Mouse (Mus musculus) frontal cortex, postnatal 25 days (tissue): Measurements from ENCODE around the gene Pecam1.

Source experiments
- DNase-seq, 2 experiments: peaks; one replicate each; pipeline ENCODE4 v3.0.0; 2022; ENCODE audit warnings: low spot score in 2 of 2

Pecam1 gene

DNA sequence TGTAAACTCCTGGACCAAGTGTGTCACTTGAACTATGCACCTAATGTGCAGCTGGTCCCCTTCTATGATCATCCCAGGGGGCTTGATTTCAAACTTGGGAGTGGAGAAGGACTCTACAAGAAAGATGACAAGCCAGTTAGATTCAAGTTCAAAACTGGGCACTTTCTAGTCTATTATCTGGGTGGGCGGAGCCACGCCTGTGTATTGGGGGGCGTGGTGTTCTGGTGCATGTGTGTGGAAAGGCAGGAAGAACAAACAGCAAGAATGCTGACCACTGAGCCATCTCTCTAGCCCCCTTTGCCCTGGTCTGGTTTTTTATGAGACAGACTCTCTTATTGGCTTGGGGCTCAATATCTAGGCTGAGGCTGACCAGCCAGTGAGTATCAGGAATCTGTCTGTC lies 54.5 kb downstream of the Pecam1 start:
- no peak for DNase-seq

DNA sequence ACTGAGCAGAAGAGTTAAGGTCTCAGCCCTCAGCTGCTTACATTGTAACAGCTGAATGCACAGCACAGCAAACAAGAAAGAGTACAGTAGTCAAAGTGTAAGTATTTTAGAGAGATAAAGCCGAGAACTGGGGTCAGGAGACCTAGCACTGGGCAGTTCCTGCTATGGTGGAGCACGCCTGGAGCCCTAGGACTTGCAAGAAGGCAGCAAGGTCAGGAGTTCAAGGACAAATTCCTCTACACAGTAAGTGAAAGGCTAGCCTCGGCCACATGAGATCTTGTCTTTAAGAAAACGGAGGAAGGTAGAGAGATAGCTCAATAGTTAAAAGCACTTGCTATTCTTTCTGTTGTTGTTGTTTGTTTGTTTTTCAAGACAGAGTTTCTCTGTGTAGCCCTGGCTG lies 57.5 kb downstream of the Pecam1 start:
- no peak for DNase-seq

DNA sequence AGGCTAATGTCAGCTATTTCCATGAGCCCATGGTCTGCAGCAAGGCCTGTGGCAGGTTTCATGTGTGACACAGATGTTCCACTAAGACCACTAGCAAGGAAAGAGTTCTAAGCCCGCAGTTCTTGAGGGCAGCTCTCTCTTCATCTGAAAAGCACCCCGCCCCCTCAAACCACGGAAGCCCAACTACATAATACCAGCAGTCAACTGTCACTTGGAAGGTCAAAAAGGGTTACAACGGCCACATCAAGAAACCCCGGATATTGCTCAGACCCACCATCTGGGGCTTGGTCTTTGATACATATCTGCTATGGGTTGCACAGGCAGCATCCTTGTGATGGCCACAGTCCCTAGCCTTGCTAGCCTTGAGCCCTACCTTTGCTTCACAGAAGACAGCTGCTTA lies 62.1 kb downstream of the Pecam1 start:
- no peak for DNase-seq

DNA sequence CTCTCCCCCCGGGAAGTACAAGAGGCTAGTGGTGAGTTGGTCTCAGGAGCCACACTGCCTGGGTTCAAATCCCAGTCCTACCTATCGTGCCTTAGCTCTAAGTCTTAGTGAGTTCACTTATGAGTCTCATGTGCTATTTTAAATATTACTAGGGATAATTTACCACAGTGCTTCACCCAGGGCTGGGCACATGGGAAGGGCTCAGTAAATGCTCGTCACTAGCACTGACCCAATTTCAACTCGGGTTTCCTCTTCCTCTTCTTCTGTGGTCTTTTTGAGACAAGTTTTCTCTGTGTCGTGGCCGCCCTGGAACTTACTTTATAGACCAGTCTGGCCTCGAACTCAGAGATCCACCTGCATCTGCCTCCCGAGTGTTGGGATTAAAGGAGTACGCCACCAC lies 63.1 kb downstream of the Pecam1 start:
- DNase-seq: no peak

DNA sequence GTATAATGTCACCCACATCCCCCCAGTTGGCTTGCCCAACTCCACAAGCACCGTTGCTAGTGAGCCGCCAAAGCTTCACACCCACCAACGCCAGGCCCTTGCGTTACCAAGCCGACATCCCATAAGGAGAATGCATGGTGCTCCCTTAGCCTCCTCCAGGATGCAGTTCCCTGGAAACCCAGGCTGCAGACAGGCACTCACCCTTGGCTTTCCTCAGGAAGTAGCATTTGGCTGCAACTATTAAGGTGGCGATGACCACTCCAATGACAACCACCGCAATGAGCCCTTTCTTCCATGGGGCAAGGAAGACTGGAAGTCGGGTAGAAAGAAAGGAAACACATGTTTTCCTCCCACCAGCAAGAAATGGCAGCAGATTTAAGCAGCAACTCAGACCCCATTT lies 66.4 kb downstream of the Pecam1 start:
- DNase-seq: no peak

DNA sequence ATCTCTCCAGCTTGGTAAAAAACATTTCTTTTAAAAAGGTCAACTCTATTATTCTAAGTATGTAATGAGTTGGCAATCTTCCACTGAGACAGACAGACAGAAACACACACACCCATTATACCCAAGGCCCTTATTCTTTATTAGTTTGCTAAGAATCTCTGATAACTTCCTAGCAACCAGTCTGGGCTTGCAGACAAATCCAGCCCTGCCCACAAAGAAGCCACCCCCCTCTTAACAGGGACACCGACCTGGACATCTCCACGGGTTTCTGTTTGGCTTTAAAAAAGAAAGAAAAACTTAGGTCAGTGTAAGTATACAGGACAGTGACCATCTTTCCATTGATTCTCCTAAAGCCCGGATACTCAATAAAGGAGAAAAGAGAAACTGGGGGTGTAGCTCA lies 67.1 kb downstream of the Pecam1 start:
- DNase-seq: no peak

DNA sequence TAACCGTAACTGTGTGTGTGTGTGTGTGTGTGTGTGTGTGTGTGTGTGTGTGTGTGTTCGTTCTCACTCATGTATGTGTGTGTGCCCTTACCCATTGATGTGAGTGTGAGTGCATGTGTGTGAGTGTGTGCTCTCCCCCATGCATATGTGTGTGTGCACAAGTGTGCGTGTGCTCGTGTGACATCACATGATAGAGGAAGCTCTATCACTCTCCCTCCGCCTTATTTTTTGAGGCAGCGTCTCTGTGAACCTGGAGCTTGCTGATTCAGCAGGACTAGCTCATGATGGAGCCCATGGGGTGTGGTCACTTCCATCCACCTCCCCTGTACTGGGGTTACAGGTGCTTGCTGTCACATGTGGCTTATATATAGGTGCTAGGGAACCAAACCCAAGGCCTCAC lies 69.3 kb downstream of the Pecam1 start:
- DNase-seq: no peak

DNA sequence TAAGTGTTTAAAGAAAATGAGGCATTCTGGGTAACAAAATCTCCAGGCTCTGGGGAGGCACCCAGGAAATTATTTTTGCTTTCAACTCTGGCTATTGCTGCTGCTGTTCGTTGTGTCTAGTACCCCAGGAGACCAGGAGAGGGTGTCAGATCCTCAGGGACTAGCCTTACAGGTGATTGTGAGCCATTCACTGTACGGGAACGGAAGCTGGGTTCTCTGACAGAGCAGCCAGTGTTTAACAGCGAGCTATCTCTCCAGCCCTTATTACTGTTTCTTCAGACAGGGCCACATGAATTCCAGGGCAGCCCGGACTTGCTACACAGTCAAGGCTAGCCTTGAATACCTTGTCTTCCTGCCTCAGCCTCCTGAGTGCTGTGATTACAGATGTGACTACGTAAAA lies 70.6 kb downstream of the Pecam1 start:
- no peak for DNase-seq

DNA sequence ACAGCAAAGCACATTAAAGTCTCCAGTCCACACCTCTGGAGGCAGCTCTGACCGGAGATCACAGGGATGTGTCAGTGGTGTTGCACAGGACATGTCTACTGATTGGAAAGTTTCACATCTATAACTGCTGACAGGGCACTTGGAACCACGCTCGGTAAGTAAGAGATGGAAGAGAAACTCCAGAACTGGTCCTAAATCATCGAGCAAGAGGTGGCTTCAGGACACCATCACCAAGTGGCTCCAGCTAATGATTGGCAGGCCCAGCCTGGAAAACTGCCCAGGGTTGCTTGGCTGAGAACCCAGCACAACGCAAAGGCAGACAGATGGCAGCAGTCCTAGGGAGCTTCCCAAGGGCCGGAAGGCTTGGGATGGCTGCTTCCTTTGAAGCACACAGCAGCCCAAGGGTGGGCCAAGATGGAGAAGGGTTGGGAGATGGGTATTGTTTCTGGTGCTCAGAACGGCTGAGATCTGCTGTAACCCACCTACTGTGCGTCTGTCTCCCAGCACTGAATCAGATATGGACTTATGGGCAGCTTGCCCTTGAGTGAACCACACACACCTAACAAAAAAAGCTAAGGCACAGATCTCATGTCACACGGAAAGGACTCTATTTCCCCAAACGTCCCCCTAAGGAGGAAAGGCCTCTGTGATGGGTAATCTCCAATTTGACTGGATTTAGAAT lies 72.4 kb downstream of the Pecam1 start:
- DNase-seq: peak; percentile 40 to 55

DNA sequence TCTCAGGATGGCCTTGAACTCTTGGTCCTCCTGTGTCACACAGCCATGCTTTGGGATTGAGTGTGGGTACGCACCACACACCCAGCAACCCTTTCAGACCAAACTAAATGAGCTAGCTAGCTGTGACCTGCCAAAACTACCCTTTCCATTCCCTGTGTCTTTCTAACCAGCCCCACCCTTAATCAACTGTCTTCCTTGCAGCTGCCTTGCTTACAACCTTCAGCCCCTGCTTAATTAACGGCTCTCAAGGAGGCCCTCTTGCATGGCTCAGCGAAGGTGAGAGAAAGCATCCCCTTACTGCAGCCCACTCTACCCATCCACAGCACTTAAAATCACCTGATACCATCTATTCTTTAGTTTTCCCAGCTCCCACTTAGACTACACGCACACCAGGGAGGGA lies 73.1 kb downstream of the Pecam1 start:
- no peak for DNase-seq

DNA sequence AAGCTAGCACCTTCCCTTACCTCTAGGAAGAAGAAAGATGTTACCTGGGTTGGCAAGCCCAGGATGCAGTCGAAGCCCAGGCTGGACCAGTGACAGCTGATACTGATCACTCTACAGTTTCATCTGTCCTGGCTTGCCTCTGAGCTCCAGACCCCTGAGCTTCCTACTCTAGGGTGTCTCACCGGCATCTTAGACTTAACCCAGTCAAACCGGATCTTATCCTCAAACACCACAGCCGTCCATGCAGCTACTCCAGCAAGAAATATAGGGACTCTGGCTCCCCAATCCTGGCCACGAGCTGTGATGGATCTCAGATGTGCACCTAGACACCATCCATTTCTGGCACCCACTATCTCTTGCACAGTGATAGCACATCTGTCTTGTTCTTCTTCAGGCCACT lies 74.6 kb downstream of the Pecam1 start:
- DNase-seq: no peak

DNA sequence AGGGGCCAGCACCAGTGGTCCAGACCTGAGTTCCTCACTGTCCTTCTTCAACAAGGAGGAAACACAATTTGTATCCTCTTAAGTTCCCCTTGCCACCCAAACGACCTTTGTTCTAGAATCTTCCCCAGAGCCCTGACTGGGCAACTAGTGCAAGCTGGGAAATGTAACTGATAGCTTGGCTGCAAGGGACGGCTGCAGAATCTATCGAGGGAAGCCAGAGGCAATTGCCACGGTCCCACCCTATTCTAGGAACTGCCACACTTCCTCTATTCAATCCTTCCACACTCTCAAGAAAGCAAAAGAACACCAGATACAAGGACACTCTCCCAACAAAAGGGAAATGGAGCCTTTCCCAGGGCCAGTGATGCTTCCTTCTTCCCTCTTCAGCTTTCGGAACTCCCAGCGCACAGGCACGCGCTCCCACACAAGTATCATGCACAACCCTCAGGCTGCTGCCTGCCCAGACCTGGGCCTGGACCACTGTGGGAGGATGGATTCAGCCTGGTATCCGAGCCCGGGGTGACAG lies 75.2 kb downstream of the Pecam1 start:
- no peak for DNase-seq

DNA sequence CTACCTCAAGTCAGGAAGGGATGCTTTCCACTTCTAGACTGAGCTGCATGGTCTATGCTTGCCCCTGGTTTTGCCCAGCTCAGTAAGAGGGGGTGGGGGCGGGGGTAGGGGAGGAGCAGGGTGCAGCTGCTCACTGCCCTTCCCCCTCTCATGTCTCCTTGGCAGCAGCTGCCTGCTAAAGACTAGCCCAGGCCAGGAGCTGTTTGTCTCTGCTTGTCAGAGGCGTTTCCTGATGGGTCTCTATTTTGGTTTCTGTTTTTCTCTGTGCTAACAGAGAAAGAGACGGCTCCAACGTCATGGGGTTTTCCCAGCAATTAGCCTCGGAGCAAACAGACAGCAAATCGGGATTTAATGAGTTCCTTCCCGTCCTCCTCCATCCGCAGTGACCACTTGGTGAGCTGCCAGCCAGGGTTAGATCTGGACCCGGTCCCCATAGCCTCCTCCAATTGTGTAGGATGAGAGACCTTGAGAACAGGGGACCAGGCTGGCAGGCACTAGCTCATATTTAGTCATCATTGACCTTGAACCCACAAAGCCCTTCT lies 75.7 kb downstream of the Pecam1 start:
- no peak for DNase-seq

DNA sequence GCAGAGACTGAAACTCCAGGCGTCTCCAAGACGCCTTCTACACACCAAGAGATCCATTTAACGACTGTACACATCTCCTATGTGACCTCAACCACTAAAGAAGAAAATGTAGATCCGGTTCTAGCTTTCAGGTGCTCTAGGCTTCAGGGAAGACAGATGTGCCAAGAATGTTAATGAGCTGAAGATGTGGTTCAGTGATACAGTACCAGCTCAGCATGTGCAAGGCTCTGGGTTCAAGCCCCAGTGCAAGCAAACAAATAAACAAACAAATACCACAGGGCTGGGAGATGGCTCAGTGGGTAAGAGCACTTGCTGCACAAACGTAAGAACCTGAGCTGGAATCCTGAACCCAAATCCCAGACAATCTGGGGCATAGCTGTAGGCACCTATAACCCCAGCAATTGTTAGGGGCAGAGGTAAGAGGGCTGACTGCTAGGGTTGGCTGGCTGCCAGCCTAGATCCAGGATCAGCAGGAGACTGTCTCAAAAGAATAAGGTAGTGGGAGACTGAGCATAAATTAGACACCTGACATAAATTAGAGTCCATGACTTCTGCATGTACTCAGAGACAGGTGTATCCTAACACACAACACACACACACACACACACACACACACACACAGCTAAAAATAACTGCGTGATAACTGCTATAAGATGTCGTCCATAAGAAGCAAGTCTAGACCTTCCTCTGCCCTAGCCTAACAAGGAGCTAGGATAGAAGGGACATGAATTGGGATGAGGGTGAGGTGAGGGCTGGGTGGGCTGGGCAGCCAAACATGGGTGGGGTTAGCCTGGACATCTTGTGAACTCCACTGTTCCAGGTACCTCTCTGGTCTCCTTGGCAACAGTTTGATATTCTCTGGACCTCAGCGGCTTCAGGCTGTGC lies 76.5 kb downstream of the Pecam1 start:
- no peak for DNase-seq

DNA sequence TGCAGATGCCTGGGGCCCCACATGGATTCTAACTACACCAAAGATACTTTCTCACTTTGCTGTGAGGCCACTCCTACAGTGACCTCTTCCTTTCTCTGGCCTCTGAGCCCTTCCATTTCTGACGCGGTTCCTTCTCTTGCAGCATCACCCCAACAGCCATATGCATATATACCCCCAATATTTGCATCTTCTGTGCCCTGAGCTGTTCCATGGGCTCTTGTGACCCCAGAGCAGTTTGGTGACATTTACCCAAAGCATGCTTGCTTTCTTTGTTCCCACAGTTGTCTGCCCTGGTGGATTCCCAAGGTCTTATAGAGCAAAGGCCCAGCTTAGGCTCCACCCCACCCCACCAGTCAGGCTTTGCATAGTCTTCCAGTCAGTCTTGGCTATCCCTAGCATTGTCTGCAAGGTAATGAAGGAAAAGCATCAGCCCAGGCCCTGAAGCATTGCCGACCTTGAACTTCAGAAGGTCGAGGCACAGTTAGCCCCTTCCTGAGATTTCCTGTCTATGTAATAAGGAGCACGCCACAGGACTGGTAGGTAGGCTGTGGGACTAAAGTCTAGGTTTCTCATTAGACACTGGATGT lies 77.4 kb downstream of the Pecam1 start:
- no peak for DNase-seq

DNA sequence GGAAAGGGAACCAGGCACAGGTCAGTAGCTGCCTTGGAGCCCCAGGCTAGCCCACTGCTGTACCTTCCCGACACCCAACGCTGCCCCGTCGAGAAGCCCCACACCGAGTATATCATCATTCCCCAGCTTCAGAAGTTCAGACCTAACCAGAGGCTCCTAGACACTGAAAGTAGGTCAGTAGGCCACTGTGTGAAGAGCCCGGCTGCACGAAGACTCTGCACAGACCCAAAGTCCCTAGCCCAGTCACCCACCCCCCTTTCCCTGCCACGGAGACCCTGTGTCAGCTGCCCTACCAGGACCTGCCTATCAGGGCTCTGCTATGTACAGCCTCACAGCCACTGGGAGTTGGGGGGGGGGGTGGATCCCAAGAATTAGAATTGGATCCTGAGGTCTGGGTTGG lies 78.6 kb downstream of the Pecam1 start:
- no peak for DNase-seq

DNA sequence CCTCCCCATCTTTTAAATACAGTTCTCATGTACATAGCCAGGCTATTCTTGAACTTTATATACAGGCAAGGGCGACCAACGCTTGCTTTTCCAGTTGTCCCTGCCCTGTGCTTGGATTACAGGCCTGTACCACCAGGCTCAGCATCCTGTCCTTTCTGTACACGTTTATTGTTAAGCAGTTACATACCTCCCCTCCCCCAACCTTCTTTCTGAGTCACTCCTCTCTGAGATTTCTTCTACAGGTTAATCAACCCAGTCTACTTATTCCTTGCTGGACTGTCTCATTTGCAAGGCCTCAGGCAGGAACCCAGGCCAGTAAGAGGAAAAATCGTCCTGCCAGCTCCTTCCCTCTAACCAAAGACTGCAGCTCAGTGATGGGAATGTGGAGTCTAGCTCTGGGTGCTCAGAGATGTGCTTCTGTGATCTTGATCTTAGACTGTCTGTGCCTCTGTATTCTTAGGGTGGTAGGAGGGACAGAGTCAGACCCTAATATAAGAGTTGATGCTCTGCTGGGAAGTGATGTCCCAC lies 79.4 kb downstream of the Pecam1 start:
- no peak for DNase-seq

DNA sequence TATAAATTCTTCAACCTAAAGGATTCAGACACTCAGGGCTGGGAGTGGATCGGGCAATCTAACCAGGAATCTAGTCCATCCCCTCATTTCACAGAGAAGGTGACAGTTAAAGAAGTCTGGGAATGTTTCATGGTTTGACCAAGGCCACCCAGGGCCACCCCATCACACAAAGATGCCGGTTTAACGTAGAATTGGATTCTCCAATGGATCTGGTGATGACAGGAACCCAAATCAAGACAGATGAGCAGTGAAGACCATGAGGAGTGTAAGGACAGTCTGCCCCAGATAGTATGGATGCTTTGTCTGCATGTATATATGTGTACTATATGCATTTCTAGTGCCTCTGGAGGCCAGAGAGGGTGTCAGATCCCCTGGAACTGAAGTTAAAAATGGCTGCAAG lies 80.2 kb downstream of the Pecam1 start:
- no peak for DNase-seq

DNA sequence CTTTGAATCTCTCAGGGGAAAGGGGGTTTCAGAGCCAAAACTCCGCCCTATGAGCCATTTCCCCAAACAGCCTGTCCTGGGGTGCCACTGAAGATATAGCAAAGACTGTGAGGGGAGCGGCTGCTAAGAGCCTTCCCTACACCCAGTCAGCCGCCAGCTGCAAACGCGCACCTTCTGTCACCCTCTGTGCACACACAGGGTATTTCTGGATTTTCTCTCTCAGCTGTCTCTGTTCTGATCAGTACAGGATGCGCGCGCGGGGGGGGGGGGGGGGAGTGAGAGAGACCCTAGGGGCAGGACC lies 80.6 kb downstream of the Pecam1 start:
- no peak for DNase-seq

DNA sequence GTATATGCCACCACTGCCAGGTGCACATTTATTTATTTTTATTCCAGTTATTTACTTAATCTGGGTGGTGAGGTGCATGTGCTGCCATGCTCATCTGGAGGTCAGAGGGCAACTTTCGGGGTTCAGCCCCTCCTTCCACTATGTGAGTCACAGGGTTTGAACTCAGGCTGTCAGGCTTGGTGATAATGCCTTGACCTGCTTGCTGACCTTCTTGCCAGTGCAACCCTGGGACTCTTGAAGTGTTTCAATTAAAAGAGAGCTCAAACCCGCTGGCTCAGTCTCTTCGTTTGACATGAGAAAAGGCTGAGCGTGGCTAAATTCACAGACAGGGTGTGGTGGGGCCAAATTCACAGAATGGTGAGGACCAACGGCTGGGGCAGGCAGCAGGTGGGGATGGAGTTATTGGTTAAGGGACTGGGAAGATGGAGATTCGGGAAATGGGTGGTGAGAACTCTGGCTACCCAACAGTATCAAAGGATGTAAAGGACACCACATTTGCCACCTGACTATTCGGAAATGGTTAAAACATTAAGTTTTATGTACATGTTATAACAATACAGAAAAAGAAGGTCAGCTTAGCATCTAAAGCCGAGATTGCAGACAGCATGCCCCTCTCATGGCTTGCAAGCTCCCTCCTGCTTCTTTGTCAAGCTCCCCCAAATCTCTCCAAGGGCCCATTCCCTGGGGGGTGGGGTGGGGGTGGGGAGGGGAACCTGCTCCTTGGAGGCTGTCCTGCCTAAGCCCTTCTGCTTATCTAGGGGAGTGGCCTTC lies 81.1 kb downstream of the Pecam1 start:
- no peak for DNase-seq

DNA sequence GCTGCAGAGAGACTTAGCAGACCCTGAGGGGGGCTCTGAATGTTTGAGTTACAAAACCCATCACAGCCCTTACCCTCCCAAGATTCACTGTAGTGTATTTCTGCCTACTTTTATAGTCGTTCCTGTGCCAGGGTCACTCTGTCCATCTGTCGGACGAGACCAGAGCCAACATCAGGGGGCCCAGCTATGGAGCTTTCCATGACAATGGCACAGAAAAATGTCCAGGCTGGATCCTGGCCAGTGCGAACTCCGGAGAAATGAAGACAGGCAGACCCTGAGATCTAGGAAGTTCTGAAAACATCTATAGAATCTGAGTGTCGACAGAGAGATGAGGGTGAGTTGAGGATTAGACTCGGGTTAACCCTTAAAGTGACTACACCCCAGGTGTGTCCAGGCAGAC lies 82.1 kb downstream of the Pecam1 start:
- no peak for DNase-seq

DNA sequence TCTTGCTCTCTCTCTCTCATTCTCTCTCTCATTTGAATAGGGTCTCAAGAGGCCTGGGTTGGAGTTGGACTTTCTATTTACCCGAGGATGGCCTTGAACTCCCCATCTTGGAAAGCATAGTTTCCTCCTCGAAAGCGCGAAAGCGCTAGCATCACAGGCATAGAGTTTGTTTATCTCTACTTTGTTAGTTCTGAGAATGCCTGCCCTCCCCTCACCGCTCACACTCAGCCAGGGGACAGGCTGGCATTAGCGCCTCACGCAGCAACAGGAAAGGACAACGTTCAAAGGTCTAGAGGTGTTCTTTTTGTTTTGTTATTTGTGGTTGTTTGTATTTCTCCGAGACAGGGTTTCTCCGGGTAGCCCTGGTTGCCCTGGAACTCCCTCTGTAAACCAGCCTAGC lies 82.6 kb downstream of the Pecam1 start:
- DNase-seq: no peak
